8 mouse cellular contexts compared by ENCODE assay signal in the genomic region with DNA sequence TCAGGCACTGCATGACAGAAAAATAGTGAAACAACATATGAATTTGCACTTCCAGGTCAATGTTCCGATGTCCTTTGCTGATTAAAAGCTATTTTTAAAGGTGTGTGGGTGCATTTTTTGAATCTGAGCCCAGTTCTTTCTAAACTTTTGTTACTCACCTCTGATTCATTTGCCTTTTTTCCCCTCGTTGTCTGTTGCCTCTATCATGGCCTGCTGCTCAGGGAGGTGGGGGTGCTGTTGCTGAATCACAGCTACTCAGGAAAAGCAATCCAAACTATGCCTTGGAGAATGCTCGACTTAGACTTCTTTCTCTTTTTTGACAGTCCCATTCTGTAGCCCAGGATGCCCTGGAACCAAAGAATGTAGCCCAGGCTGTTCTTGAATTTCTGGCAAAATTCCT. TPM values are rescaled to one million over a fixed set of nuclear protein-coding genes. Genes with fewer than 3 reads are reported as not detected.
DNase-seq lines count a peak whose midpoint lies in the region; ATAC-seq and TF ChIP-seq lines count a peak whose summit lies in the region.
"Had no signal": no experiment of that assay in that cellular context is flagged by ENCODE, and none has a peak within 500 bp of the region (broad histone marks: within the 10 kb centered on the region; RNA-seq: fewer than 3 reads in every experiment).

No protein-coding gene starts in this region.

- no peak for TF ChIP-seq CTCF in olfactory bulb, adult 2 months (IDR thresholded peaks at IDR 0.05; ENCODE audit: insufficient read depth, low read depth, low read length)

- H3K27me3 ChIP-seq in hindbrain, embryonic 14.5 days (ENCODE audit: control insufficient read depth, insufficient read depth, low read length): no peaks in the 10 kb centered on the region
- no peaks in the 10 kb centered on the region for H3K27me3 ChIP-seq in hindbrain, embryonic 11.5 days (ENCODE audit: control insufficient read depth, insufficient read depth, low read length)
- peaks cover 5% of the 10 kb centered on the region for H3K27me3 ChIP-seq in embryonic facial prominence, embryonic 10.5 days (replicated peaks; ENCODE audit: low read depth, poor library complexity, severe bottlenecking)

- no peak overlapping the region for H3K9ac ChIP-seq in hindbrain, embryonic 14.5 days
- H3K9ac ChIP-seq in hindbrain, embryonic 11.5 days (ENCODE audit: low read depth, low read length): no peak overlapping the region
- H3K9ac ChIP-seq: forebrain, embryonic 13.5 days had no signal

- ATAC-seq in hindbrain, embryonic 14.5 days (ENCODE audit: low FRiP score): no peak
- ATAC-seq in hindbrain, embryonic 11.5 days (ENCODE audit: low FRiP score): no peak

- WGBS in hindbrain, embryonic 14.5 days: 41% methylated on average over 3 of the region's 3 CpGs
- 54% methylated on average over 3 of the region's 3 CpGs for WGBS in hindbrain, embryonic 11.5 days
- WGBS in embryonic facial prominence, embryonic 10.5 days: 52% methylated on average over 3 of the region's 3 CpGs
- WGBS in olfactory bulb, adult 2 months: 18% methylated on average over 3 of the region's 3 CpGs

- H3K4me3 ChIP-seq in hindbrain, embryonic 14.5 days (replicated peaks; ENCODE audit: low read length): 0 out of 2 replicates have a peak overlapping the region, but pooled peaks have one; percentile 52
- no peak overlapping the region for H3K4me3 ChIP-seq in hindbrain, embryonic 11.5 days (ENCODE audit: low read depth, low read length)
- H3K4me3 ChIP-seq in embryonic facial prominence, embryonic 10.5 days: no peak overlapping the region; the same call in 1 of the 2 replicates
- no peak overlapping the region for H3K4me3 ChIP-seq in olfactory bulb, adult 2 months (ENCODE audit: insufficient read depth, low read depth, low read length)

- no peaks in the 10 kb centered on the region for H3K36me3 ChIP-seq in hindbrain, embryonic 14.5 days (replicated peaks; ENCODE audit: control insufficient read depth, insufficient read depth)
- no peaks in the 10 kb centered on the region for H3K36me3 ChIP-seq in hindbrain, embryonic 11.5 days (ENCODE audit: control insufficient read depth, insufficient read depth, low read length)
- 0 out of 2 replicates have a peak, but pooled peaks cover under 1% of the 10 kb centered on the region for H3K36me3 ChIP-seq in embryonic facial prominence, embryonic 10.5 days (replicated peaks)

- no peaks in the 10 kb centered on the region for H3K9me3 ChIP-seq in hindbrain, embryonic 14.5 days (ENCODE audit: control insufficient read depth, low read length)
- no peaks in the 10 kb centered on the region for H3K9me3 ChIP-seq in hindbrain, embryonic 11.5 days (ENCODE audit: control insufficient read depth, low read length)
- H3K9me3 ChIP-seq in embryonic facial prominence, embryonic 10.5 days: no peaks in the 10 kb centered on the region

- H3K27ac ChIP-seq in hindbrain, embryonic 14.5 days: no peak overlapping the region
- H3K27ac ChIP-seq in hindbrain, embryonic 11.5 days (ENCODE audit: low read depth, low read length): no peak overlapping the region
- peak overlapping the region; percentile 90; the same call in 1 of the 2 replicates for H3K27ac ChIP-seq in embryonic facial prominence, embryonic 10.5 days (replicated peaks)
- peak overlapping the region; percentile 74 for H3K27ac ChIP-seq in olfactory bulb, adult 2 months (ENCODE audit: insufficient read depth, low read depth, low read length)
- H3K27ac ChIP-seq: forebrain, embryonic 13.5 days had no signal

- TF ChIP-seq POLR2A in olfactory bulb, adult 2 months (IDR thresholded peaks at IDR 0.05; ENCODE audit: insufficient read depth, low read depth, low read length): no peak

- no peak for DNase-seq in hindbrain, embryonic 14.5 days (ENCODE audit: low spot score)
- DNase-seq in hindbrain, embryonic 11.5 days (ENCODE audit: low spot score): no peak
- DNase-seq in right cerebral cortex, adult 18-20 months: peak; percentile 40
- no peak for DNase-seq in right cerebral cortex, postnatal 36 days (ENCODE audit: low spot score in 2 of 2)
- no peak for DNase-seq in embryonic facial prominence, embryonic 10.5 days (ENCODE audit: low spot score)
- DNase-seq in layer of hippocampus, postnatal 36 days: no peak

- no peak overlapping the region for H3K4me2 ChIP-seq in hindbrain, embryonic 14.5 days (replicated peaks)
- H3K4me2 ChIP-seq in hindbrain, embryonic 11.5 days (replicated peaks; ENCODE audit: low read depth, low read length): no peak overlapping the region

- peaks cover 9% of the 10 kb centered on the region for H3K4me1 ChIP-seq in hindbrain, embryonic 14.5 days (replicated peaks; ENCODE audit: control insufficient read depth, insufficient read depth, low read length)
- H3K4me1 ChIP-seq in hindbrain, embryonic 11.5 days (replicated peaks; ENCODE audit: control insufficient read depth, insufficient read depth, low read length): peaks cover 5% of the 10 kb centered on the region; the same call in 1 of the 2 replicates
- H3K4me1 ChIP-seq in embryonic facial prominence, embryonic 10.5 days: peaks cover 24% of the 10 kb centered on the region
- peaks cover 5% of the 10 kb centered on the region for H3K4me1 ChIP-seq in olfactory bulb, adult 2 months (ENCODE audit: control insufficient read depth, insufficient read depth, low read length)

RNA-seq across cellular contexts. Expression of gene Rassf8, which starts 1.3 kb away (rescaled TPM):
- 5.0 and 5.6 TPM in 2 replicates for polyA plus RNA-seq in hindbrain, embryonic 14.5 days (2014; fragmentation: Nextera tagmentation; extraction: Ambion mirVana)
- polyA plus RNA-seq in hindbrain, embryonic 11.5 days (2014; fragmentation: Nextera tagmentation; extraction: Ambion mirVana): 4.2 and 7.0 TPM in 2 replicates
- 3.5 and 3.7 TPM in 2 replicates for polyA plus RNA-seq in embryonic facial prominence, embryonic 10.5 days (2016; fragmentation: Nextera tagmentation; extraction: Ambion mirVana)
- polyA plus RNA-seq in olfactory bulb, adult 2 months (2012; ENCODE audit: insufficient read depth, insufficient read length, low replicate concordance, missing spikeins): not detected in 2 replicates
- 10 to 100 TPM; 19.7 to 29.8 TPM for total RNA-seq in layer of hippocampus, postnatal 36 days (2021)

Comparison
In these comparisons a context has a peak if more than half of its experiments do, and no peak if none do; other contexts are left out.
1. H3K27ac ChIP-seq: peak in embryonic facial prominence, embryonic 10.5 days (single experiment) and olfactory bulb, adult 2 months (single experiment); none in hindbrain, embryonic 14.5 days (single experiment) and hindbrain, embryonic 11.5 days (single experiment).